Mouse (Mus musculus): ENCODE data around the gene Ankef1. TPM values are rescaled to one million over a fixed set of nuclear protein-coding genes. Genes with fewer than 3 reads are reported as not detected.

Ankef1 gene
- polyA plus RNA-seq, 1 experiment, result 257 TPM

DNA sequence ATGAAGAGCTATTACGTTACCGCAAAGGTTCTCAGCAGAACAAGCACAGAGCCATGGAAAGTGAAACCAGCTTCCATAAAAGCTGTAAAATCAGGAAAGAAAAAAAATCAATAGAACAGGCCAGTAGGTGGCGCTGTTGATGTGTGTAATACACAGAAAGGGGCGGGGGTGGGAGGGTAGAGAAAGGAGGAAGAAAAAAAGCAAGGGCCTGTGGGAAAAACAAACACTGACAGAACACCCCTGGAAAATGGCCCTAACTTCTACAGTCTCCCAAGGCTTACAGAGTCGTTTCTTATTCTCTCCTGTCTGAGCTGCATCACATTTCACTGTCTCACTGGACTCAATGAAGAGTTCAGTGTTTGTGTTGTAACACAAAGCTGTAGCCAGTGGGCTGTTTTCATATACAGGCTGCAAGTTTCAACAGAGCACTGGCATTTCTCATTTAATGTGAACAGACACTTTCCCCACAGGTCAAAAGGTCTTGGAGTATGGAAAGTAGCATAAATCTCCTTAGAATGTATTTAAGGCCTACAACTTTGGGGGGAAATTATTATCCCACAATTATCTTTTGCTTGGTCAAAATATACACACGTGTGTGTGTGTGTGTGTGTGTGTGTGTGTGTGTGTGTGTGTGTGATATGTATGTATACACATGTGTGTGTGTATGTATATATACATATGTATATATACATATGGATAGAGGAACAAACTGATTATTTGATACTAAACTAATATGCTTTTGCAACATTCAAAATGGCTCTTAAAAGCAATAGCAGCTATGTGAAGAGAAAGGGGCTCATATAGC lies 15.7 kb upstream of the Ankef1 start:
- H3K27ac ChIP-seq (ENCODE audit: control insufficient read depth, insufficient read depth, low read depth, low read length), result no peak overlapping the region

DNA sequence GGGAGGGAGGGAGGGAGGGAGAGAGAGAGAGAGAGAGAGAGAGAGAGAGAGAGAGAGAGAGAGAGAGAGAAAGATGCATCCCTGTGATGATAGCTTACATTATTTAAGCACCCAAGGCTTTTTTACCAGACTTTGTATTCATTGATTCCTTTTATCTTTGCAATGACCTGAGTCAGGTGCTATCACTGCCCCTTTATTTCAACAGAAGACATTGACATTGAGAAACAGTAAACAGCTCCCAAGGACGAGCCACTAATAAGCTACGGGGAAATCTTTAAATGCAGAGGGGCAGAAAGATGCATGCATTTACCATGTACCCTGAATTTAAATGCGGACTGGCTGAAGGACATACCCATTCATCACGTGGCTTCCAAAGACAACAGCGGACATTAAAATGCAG lies 14.7 kb upstream of the Ankef1 start:
- Histone ChIP-seq H3K4me1 (ENCODE audit: control insufficient read depth, insufficient read depth, low read length) (no peaks in the 10 kb centered on the region), H3K36me3 (ENCODE audit: control insufficient read depth, insufficient read depth, low read length) (no peaks in the 10 kb centered on the region), H3K4me3 (ENCODE audit: control insufficient read depth, low read depth, low read length) (no peak overlapping the region), H3K27me3 (ENCODE audit: control insufficient read depth, insufficient read depth, low read length) (no peaks in the 10 kb centered on the region), H3K27ac (ENCODE audit: control insufficient read depth, insufficient read depth, low read depth, low read length) (no peak overlapping the region)
- TF ChIP-seq CTCF (IDR thresholded peaks at IDR 0.05; ENCODE audit: control insufficient read depth, insufficient read depth, insufficient replicate concordance, low read depth, low read length) (no peak), POLR2A (IDR thresholded peaks at IDR 0.05; ENCODE audit: control insufficient read depth, low read depth, low read length) (no peak)

More for the DNA sequence above, 15.7 kb upstream of the Ankef1 start:
- no peak overlapping the region for H3K4me3 ChIP-seq (ENCODE audit: control insufficient read depth, low read depth, low read length)
- TF ChIP-seq CTCF (IDR thresholded peaks at IDR 0.05; ENCODE audit: control insufficient read depth, insufficient read depth, insufficient replicate concordance, low read depth, low read length) (no peak), POLR2A (IDR thresholded peaks at IDR 0.05; ENCODE audit: control insufficient read depth, low read depth, low read length) (no peak)
- no peaks in the 10 kb centered on the region for H3K27me3 ChIP-seq (ENCODE audit: control insufficient read depth, insufficient read depth, low read length)
- no peaks in the 10 kb centered on the region for H3K36me3 ChIP-seq (ENCODE audit: control insufficient read depth, insufficient read depth, low read length)
- H3K4me1 ChIP-seq (ENCODE audit: control insufficient read depth, insufficient read depth, low read length), result no peaks in the 10 kb centered on the region

DNA sequence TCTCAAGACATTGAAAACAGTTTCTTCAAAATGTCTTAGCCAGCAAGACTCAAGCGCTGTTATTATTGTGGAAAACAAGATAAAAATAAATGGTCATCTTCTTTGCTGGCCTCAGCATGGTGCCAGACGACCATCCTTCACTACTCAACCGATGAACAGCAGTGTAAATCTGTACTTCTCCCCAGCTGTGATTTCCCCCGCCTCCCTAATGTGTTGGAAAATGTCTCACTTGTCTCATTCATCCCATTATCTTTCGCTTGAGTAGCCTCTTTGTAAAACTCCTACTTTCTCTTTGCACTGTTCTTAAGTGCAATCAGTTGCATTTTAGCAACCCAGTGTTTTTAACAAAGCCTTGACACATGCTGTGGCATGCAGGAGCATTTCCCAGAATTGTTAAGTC lies 9.4 kb downstream of the Ankef1 start:
- Histone ChIP-seq H3K27me3 (ENCODE audit: control insufficient read depth, insufficient read depth, low read length) (no peaks in the 10 kb centered on the region), H3K36me3 (ENCODE audit: control insufficient read depth, insufficient read depth, low read length) (no peaks in the 10 kb centered on the region), H3K4me3 (ENCODE audit: control insufficient read depth, low read depth, low read length) (peak overlapping the region; percentile 65; the same call in 1 of the 2 replicates), H3K4me1 (ENCODE audit: control insufficient read depth, insufficient read depth, low read length) (no peaks in the 10 kb centered on the region), H3K27ac (ENCODE audit: control insufficient read depth, insufficient read depth, low read depth, low read length) (no peak overlapping the region)
- no peak for TF ChIP-seq CTCF (IDR thresholded peaks at IDR 0.05; ENCODE audit: control insufficient read depth, insufficient read depth, insufficient replicate concordance, low read depth, low read length)
- TF ChIP-seq POLR2A (IDR thresholded peaks at IDR 0.05; ENCODE audit: control insufficient read depth, low read depth, low read length), result no peak

DNA sequence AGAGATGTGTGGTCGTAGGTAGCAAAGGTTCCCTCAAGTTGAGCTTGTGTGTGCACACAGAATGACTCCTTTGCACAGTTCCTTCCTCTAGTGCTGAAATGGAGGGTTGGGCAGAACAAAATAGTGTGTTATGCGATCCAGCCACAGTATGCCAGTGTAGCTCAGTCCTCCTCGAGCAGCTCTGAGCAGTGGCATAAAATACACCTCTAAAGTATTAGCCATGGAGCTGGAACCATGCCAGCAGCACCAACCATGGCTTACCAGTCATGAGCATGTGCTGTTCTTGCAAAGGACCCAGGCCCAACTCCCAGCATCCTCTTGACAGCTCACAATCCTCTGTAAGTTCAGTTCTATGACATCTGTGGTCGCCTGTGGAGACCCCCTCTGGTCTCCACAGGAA lies 10.0 kb downstream of the Ankef1 start:
- H3K27me3 ChIP-seq (ENCODE audit: control insufficient read depth, insufficient read depth, low read length), result no peaks in the 10 kb centered on the region
- no peak overlapping the region for H3K27ac ChIP-seq (ENCODE audit: control insufficient read depth, insufficient read depth, low read depth, low read length)
- H3K4me1 ChIP-seq (ENCODE audit: control insufficient read depth, insufficient read depth, low read length), result no peaks in the 10 kb centered on the region
- TF ChIP-seq CTCF (IDR thresholded peaks at IDR 0.05; ENCODE audit: control insufficient read depth, insufficient read depth, insufficient replicate concordance, low read depth, low read length) (no peak), POLR2A (IDR thresholded peaks at IDR 0.05; ENCODE audit: control insufficient read depth, low read depth, low read length) (peak; percentile 58; the same call in 1 of the 2 replicates)
- H3K4me3 ChIP-seq (ENCODE audit: control insufficient read depth, low read depth, low read length), result peak overlapping the region; percentile 83
- H3K36me3 ChIP-seq (ENCODE audit: control insufficient read depth, insufficient read depth, low read length), result no peaks in the 10 kb centered on the region

DNA sequence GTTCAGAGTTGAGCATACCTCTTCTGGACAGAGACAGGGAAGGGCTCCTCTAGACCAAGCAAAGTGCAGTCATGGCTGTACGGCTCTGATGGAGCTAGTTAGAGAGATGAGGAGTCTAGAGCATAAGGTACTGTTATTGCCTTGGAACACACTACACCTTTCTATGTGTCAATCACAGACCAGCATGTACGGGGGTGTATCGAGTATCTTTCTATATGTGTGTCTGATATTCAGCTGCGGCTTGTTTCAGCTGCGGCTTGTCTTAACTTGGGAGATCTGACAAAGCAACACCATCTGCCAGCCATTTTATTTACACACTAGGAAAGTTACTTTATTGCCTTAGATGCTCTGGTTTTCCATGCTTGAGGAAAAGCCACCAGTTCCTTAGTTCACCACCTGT lies 11.1 kb downstream of the Ankef1 start:
- TF ChIP-seq POLR2A (IDR thresholded peaks at IDR 0.05; ENCODE audit: control insufficient read depth, low read depth, low read length) (no peak), CTCF (IDR thresholded peaks at IDR 0.05; ENCODE audit: control insufficient read depth, insufficient read depth, insufficient replicate concordance, low read depth, low read length) (no peak)
- H3K27ac ChIP-seq (ENCODE audit: control insufficient read depth, insufficient read depth, low read depth, low read length), result no peak overlapping the region
- H3K36me3 ChIP-seq (ENCODE audit: control insufficient read depth, insufficient read depth, low read length), result no peaks in the 10 kb centered on the region
- H3K27me3 ChIP-seq (ENCODE audit: control insufficient read depth, insufficient read depth, low read length), result no peaks in the 10 kb centered on the region
- H3K4me1 ChIP-seq (ENCODE audit: control insufficient read depth, insufficient read depth, low read length), result no peaks in the 10 kb centered on the region
- no peak overlapping the region for H3K4me3 ChIP-seq (ENCODE audit: control insufficient read depth, low read depth, low read length)

DNA sequence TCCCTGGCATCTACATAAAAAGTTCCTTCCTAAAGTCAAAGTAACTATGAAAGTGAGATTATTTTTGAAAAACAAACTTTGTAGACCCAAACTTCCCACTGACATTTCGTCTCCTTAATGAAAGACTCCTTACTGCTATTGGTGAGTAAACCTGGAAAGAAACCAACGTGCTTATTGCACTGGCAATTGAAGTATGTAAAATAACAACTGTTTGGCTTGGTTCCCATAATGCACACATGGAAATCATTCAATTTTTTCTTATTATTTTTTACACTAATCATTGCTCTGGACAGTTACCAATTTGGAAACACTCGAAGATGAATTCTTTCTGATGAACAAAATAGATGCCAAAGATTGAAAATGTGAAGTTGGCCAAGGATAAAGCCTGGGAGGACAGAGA lies 12.1 kb downstream of the Ankef1 start:
- no peaks in the 10 kb centered on the region for H3K4me1 ChIP-seq (ENCODE audit: control insufficient read depth, insufficient read depth, low read length)
- H3K36me3 ChIP-seq (ENCODE audit: control insufficient read depth, insufficient read depth, low read length), result no peaks in the 10 kb centered on the region
- TF ChIP-seq POLR2A (IDR thresholded peaks at IDR 0.05; ENCODE audit: control insufficient read depth, low read depth, low read length) (no peak), CTCF (IDR thresholded peaks at IDR 0.05; ENCODE audit: control insufficient read depth, insufficient read depth, insufficient replicate concordance, low read depth, low read length) (no peak)
- no peak overlapping the region for H3K27ac ChIP-seq (ENCODE audit: control insufficient read depth, insufficient read depth, low read depth, low read length)
- H3K27me3 ChIP-seq (ENCODE audit: control insufficient read depth, insufficient read depth, low read length), result no peaks in the 10 kb centered on the region
- no peak overlapping the region for H3K4me3 ChIP-seq (ENCODE audit: control insufficient read depth, low read depth, low read length)

DNA sequence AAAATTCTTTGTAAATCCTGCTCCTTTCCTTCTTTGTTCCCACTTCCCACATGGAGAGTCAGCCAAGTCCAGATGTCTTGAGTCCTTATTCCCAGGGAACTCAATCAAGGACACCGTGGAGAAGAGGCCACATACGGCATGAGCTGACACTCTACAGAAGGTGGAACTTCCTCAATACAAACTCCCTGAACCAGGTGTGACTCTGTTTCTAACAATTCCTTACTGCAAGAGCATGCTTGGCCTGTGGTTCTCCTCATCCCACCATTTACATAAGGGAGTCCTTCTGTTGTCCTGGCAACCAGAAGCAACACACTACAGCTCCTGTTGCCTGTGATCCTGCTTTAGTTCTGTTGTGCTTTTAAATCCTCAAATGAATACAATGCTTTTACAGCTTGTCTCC lies 13.8 kb downstream of the Ankef1 start:
- no peak overlapping the region for H3K4me3 ChIP-seq (ENCODE audit: control insufficient read depth, low read depth, low read length)
- no peak overlapping the region for H3K27ac ChIP-seq (ENCODE audit: control insufficient read depth, insufficient read depth, low read depth, low read length)
- no peak for TF ChIP-seq CTCF (IDR thresholded peaks at IDR 0.05; ENCODE audit: control insufficient read depth, insufficient read depth, insufficient replicate concordance, low read depth, low read length)
- no peak for TF ChIP-seq POLR2A (IDR thresholded peaks at IDR 0.05; ENCODE audit: control insufficient read depth, low read depth, low read length)
- H3K4me1 ChIP-seq (ENCODE audit: control insufficient read depth, insufficient read depth, low read length), result no peaks in the 10 kb centered on the region
- no peaks in the 10 kb centered on the region for H3K27me3 ChIP-seq (ENCODE audit: control insufficient read depth, insufficient read depth, low read length)
- no peaks in the 10 kb centered on the region for H3K36me3 ChIP-seq (ENCODE audit: control insufficient read depth, insufficient read depth, low read length)

Data from testis, adult 2 months (tissue).